In genomic region chr6:34609892-34610829, GRCm38 (mm10) we compare ENCODE assay signal across 9 mouse cellular contexts. TPM values are rescaled to one million over a fixed set of nuclear protein-coding genes. Genes with fewer than 3 reads are reported as not detected.
DNase-seq lines count a peak whose midpoint lies in the region; ATAC-seq lines count a peak whose summit lies in the region.
"Had no signal": no experiment of that assay in that cellular context is flagged by ENCODE, and none has a peak within 500 bp of the region (broad histone marks: within the 10 kb centered on the region; RNA-seq: fewer than 3 reads in every experiment).

No protein-coding gene starts in this region.

- peak overlapping the region; percentile 62 for H3K9ac ChIP-seq in heart, embryonic 11.5 days (ENCODE audit: low read depth, low read length)
- no peak overlapping the region for H3K9ac ChIP-seq in kidney, embryonic 15.5 days

- H3K36me3 ChIP-seq in heart, embryonic 11.5 days (ENCODE audit: control insufficient read depth, insufficient read depth, low read length) = no peaks in the 10 kb centered on the region
- H3K36me3 ChIP-seq in kidney, embryonic 15.5 days = no peaks in the 10 kb centered on the region

- WGBS in heart, embryonic 11.5 days (ENCODE audit: insufficient replicate concordance) = 12% methylated on average over 24 of the region's 24 CpGs
- whole genome bisulfite sequencing in kidney, embryonic 15.5 days = 33% methylated on average over 24 of the region's 24 CpGs

- peak overlapping the region; percentile 98 for H3K27ac ChIP-seq in heart, embryonic 11.5 days (ENCODE audit: low read depth, low read length)
- H3K27ac ChIP-seq in kidney, embryonic 15.5 days = peak overlapping the region; percentile 83

- peak; percentile 75 for ATAC-seq in heart, embryonic 11.5 days (replicated peaks; ENCODE audit: insufficient number of reproducible peaks, low FRiP score, low TSS enrichment)
- peak; percentile 70 for ATAC-seq in kidney, embryonic 15.5 days (replicated peaks; ENCODE audit: low FRiP score)
- ATAC-seq in monocyte, adult 5-6 weeks (replicated peaks; ENCODE audit: insufficient number of reproducible peaks, low FRiP score, low TSS enrichment, poor library complexity, severe bottlenecking) = no peak
- no peak for ATAC-seq in activated CD4-positive, CD25-positive, alpha-beta regulatory T cell, adult 4 months

- 0 out of 2 replicates have a peak overlapping the region, but pooled peaks have one; percentile 13 for H3K4me3 ChIP-seq in heart, embryonic 11.5 days (ENCODE audit: low read depth, low read length)
- 0 out of 2 replicates have a peak overlapping the region, but pooled peaks have one; percentile 1 for H3K4me3 ChIP-seq in kidney, embryonic 15.5 days (replicated peaks)

- H3K9me3 ChIP-seq in heart, embryonic 11.5 days (replicated peaks; ENCODE audit: control insufficient read depth, low read length) = no peaks in the 10 kb centered on the region
- H3K9me3 ChIP-seq in kidney, embryonic 15.5 days (replicated peaks) = no peaks in the 10 kb centered on the region

- peaks cover 51% of the 10 kb centered on the region for H3K4me1 ChIP-seq in heart, embryonic 11.5 days (ENCODE audit: control insufficient read depth, insufficient read depth, low read length)
- H3K4me1 ChIP-seq in kidney, embryonic 15.5 days = peaks cover 36% of the 10 kb centered on the region

- peak; percentile 46 to 51 for DNase-seq in cerebellum, postnatal 14 days
- DNase-seq in cerebellum, adult 9-10 months = no peak
- DNase-seq in adrenal gland, postnatal 36 days = peak; percentile 59 to 65
- peak; percentile 74 for DNase-seq in lung, postnatal 25 days (ENCODE audit: low spot score)

- H3K27me3 ChIP-seq in heart, embryonic 11.5 days (ENCODE audit: control insufficient read depth, insufficient read depth, low read length) = no peaks in the 10 kb centered on the region
- no peaks in the 10 kb centered on the region for H3K27me3 ChIP-seq in kidney, embryonic 15.5 days
- H3K27me3 ChIP-seq: CH12.LX had no signal

- H3K4me2 ChIP-seq in heart, embryonic 11.5 days = peak overlapping the region; percentile 62
- peak overlapping the region; percentile 38 for H3K4me2 ChIP-seq in kidney, embryonic 15.5 days

RNA-seq across cellular contexts. Expression of gene Cald1, which starts 11.9 kb away (rescaled TPM):
- total RNA-seq in adrenal gland, postnatal 36 days (2021) = 10 to 100 TPM; 49.9 to 81.3 TPM
- 144 and 167 TPM in 2 replicates for polyA plus RNA-seq in heart, embryonic 11.5 days (2014; fragmentation: Nextera tagmentation; extraction: Ambion mirVana)
- 242 and 266 TPM in 2 replicates for polyA plus RNA-seq in kidney, embryonic 15.5 days (2015; fragmentation: Nextera tagmentation; extraction: Ambion mirVana)
- 1.8 to 27.7 TPM (median 4.9 TPM) in 3 replicates for total RNA-seq in monocyte, adult 5-6 weeks (2017)
- not detected for polyA plus RNA-seq in activated CD4-positive, CD25-positive, alpha-beta regulatory T cell, adult 4 months (2017; shearing (Covaris generic))

Comparison
In these comparisons a context has a peak if more than half of its experiments do, and no peak if none do; other contexts are left out.
1. ATAC-seq: peak in heart, embryonic 11.5 days (single experiment) and kidney, embryonic 15.5 days (single experiment); none in monocyte, adult 5-6 weeks (single experiment) and activated CD4-positive, CD25-positive, alpha-beta regulatory T cell, adult 4 months (single experiment).
2. RNA of gene Cald1, which starts 11.9 kb away (polyA plus RNA-seq): 242 to 266 TPM in kidney, embryonic 15.5 days and 144 to 167 TPM in heart, embryonic 11.5 days; not detected in activated CD4-positive, CD25-positive, alpha-beta regulatory T cell, adult 4 months; every median in the first group is over 100 times any median in the second.